Mouse (Mus musculus): Measurements from ENCODE around the gene Aatk.

GRCm38 (mm10) chr11:120067834-120068233, 20.9 kb upstream of the Aatk start:
- TF ChIP-seq CTCF (IDR thresholded peaks at IDR 0.05; ENCODE audit: low read depth, low read length) (no peak), TAL1 (conservative IDR thresholded peaks at IDR 0.05; ENCODE audit: low read depth, low read length) (no peak)

Data from G1E (cell line).